Mouse (Mus musculus) liver, embryonic 15.5 days (tissue): ENCODE measurements around the gene Ntrk1. TPM values are rescaled to one million over a fixed set of nuclear protein-coding genes. Genes with fewer than 3 reads are reported as not detected.
A peak's percentile ranks its signal among the peaks of the same experiment; 100 is the strongest.
"Not testable (repeated sequence)": the region's sequence is repeated elsewhere in the genome, so short reads cannot be mapped to it uniquely, and the experiment has no call there.

Source experiments
- ATAC-seq: fragments of 200-750 bp; cut with Nextera tagmentation; 2 replicates; pipeline ENCODE4 v1.8.0; 2017; ENCODE audit warnings: moderate number of reproducible peaks, mild to moderate bottlenecking, moderate library complexity; ENCODE audit not compliant: insufficient read depth
- H3K27ac ChIP-seq: fragments of 300-500 bp; sonication (generic); replicated peaks from 2 replicates; pipeline ENCODE4 v1.5.1; 2015; ENCODE audit warnings: mild to moderate bottlenecking, inconsistent platforms
- H3K27me3 ChIP-seq: fragments of 300-500 bp; sonication (generic); 2 replicates; pipeline ENCODE4 v1.6.1; 2015; ENCODE audit warnings: mild to moderate bottlenecking, inconsistent platforms
- H3K36me3 ChIP-seq: fragments of 300-500 bp; sonication (generic); replicated peaks from 2 replicates; pipeline ENCODE4 v1.6.1; 2015; ENCODE audit warnings: moderate library complexity, mild to moderate bottlenecking, inconsistent platforms
- H3K4me1 ChIP-seq: fragments of 300-500 bp; sonication (generic); replicated peaks from 2 replicates; pipeline ENCODE4 v1.6.1; 2015; ENCODE audit warnings: inconsistent platforms
- H3K4me2 ChIP-seq: fragments of 300-500 bp; sonication (generic); 2 replicates; pipeline ENCODE4 v1.6.1; 2015; ENCODE audit warnings: moderate library complexity, mild to moderate bottlenecking, inconsistent platforms
- H3K4me3 ChIP-seq: fragments of 300-500 bp; sonication (generic); replicated peaks from 2 replicates; pipeline ENCODE4 v1.5.1; 2015; ENCODE audit warnings: mild to moderate bottlenecking, inconsistent platforms
- H3K9ac ChIP-seq: fragments of 300-500 bp; sonication (generic); 2 replicates; pipeline ENCODE4 v1.6.1; 2015; ENCODE audit warnings: moderate library complexity, mild to moderate bottlenecking, inconsistent platforms
- H3K9me3 ChIP-seq: fragments of 300-500 bp; sonication (generic); replicated peaks from 2 replicates; pipeline ENCODE4 v1.6.1; 2016; ENCODE audit warnings: inconsistent platforms
- WGBS: fragments of 180-500 bp; shearing (Covaris S2); methylation state at CpG from one replicate; pipeline ENCODE4 v1.1.7; 2015; ENCODE audit warnings: mixed read lengths; ENCODE audit not compliant: insufficient replicate concordance; 5-methylcytosine and 5-hydroxymethylcytosine counted together
- polyA plus RNA-seq: library from polyadenylated mRNA; unstranded; fragments of >200 nt; fragmentation: Nextera tagmentation; extraction: Ambion mirVana; gene quantifications from 2 replicates; pipeline ENCODE4 v1.2.1, GENCODE M21; 2015

Gene Ntrk1
- 0.20 and 0.26 TPM in 2 replicates for polyA plus RNA-seq

DNA sequence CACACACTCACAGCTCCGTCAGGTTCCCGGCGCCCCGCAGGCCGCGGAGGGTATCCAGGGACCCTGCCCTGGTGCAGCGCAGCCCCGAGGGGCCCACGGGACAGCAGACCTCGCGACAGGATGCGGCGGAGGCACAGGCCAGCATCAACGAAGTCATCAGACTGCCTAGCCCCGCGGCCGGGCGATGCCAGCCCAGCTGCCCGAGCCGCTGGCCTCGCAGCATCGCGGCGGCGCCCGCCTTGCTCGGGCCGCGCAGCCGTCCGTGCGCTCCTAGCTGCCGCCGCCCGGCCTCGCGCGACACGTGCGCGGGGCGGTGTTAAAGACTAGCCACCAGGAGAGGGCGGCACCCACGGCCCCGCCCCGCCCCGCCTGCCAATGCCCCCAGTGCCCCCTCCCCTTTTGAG, at the start of gene Ntrk1:
Ntrk1 (minus strand) TSS at position 241 of the 404 bp plus-strand sequence.
- Histone ChIP-seq H3K4me1 (peaks cover 11% of the 10 kb centered on the region), H3K9me3 (no peaks in the 10 kb centered on the region), H3K36me3 (no peaks in the 10 kb centered on the region), H3K27me3 (peaks cover 94% of the 10 kb centered on the region), H3K4me2 (peak within 1 kb of the TSS; percentile 52), H3K9ac (no peak within 1 kb of the TSS), H3K4me3 (peak within 1 kb of the TSS; percentile 20; the same call in 1 of the 2 replicates), H3K27ac (no peak within 1 kb of the TSS)
- WGBS: 3% methylated on average over 45 of the region's 47 CpGs
- no peak for ATAC-seq

DNA sequence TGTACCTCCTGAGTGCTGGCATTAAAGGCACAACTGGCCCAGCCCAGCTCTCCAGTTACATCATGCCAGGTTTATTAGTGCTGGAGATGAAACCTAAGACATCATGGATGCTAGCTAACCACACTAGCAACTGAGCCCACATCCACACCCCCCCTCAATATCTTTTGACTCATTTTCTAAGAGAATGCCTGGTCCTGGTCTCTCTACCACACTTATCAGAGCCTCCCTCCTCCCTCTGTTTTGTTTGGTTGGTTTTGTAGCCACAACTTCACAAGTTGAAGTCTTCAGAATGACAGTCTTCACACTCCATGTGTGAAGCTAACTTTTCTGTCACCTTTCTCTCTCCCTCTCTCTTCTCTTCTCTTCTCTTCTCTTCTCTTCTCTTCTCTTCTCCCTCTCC, 45.9 kb upstream of the Ntrk1 start:
- H3K27ac ChIP-seq: no peak overlapping the region
- H3K27me3 ChIP-seq: 0 out of 2 replicates have a peak, but pooled peaks cover 5% of the 10 kb centered on the region
- H3K4me2 ChIP-seq: no peak overlapping the region
- ATAC-seq: no peak
- H3K9ac ChIP-seq: no peak overlapping the region
- no peak overlapping the region for H3K4me3 ChIP-seq
- no peaks in the 10 kb centered on the region for H3K36me3 ChIP-seq
- H3K9me3 ChIP-seq: no peaks in the 10 kb centered on the region
- H3K4me1 ChIP-seq: no peaks in the 10 kb centered on the region

DNA sequence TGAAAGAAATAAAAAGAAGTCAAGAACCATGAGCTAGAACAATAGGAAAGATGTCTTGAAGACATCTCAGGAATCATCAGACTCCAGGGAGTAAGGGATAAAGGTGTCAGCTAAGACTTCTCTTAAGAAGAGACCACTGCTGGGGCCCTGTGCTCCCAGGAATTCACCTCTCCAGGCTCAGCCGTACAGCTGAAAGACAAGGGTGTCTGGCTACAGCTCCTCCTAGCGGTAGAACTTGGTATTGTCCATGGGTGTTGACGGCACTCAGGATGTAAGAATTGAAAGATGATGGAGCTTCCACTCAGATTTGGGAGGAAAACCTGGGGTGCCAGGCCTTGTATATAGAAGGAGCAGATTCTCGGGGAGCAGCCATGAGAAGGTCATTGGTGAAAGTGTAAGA, 43.7 kb upstream of the Ntrk1 start:
- H3K4me2 ChIP-seq: no peak overlapping the region
- no peaks in the 10 kb centered on the region for H3K4me1 ChIP-seq
- H3K27ac ChIP-seq: no peak overlapping the region
- H3K36me3 ChIP-seq: no peaks in the 10 kb centered on the region
- H3K4me3 ChIP-seq: no peak overlapping the region
- H3K9me3 ChIP-seq: no peaks in the 10 kb centered on the region
- ATAC-seq: no peak
- no peak overlapping the region for H3K9ac ChIP-seq
- 4% methylated on average over 4 of the region's 4 CpGs for WGBS
- 0 out of 2 replicates have a peak, but pooled peaks cover 5% of the 10 kb centered on the region for H3K27me3 ChIP-seq

DNA sequence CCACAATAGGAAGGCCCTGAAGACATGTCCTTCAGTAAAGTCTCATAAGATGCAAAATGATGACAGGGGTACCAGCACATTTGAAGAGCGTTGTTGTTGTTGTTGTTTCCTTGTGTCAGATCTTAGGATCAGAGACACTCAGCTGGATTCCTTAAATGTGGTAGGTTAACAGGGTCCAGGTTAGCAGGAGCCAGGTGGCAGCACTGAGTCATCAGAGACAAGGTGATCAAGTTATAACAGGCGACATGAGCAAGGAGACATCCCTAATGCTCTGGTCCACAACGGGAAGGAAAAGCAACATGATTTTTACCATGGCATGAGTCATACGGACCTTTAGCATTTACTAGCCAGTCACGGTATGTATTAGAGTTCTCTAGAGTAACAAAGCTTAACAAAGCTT, 38.5 kb upstream of the Ntrk1 start:
- no peak for ATAC-seq
- Histone ChIP-seq H3K27ac (no peak overlapping the region), H3K4me2 (no peak overlapping the region), H3K4me1 (no peaks in the 10 kb centered on the region), H3K4me3 (no peak overlapping the region), H3K9ac (no peak overlapping the region), H3K36me3 (no peaks in the 10 kb centered on the region), H3K27me3 (no peaks in the 10 kb centered on the region), H3K9me3 (no peaks in the 10 kb centered on the region)
- WGBS: 54% methylated on average over 5 of the region's 5 CpGs

GRCm38 (mm10) chr3:87832109-87832859, 37.3 kb upstream of the Ntrk1 start:
- no peak overlapping the region for H3K4me2 ChIP-seq
- ATAC-seq: no peak
- H3K27me3 ChIP-seq: no peaks in the 10 kb centered on the region
- H3K27ac ChIP-seq: no peak overlapping the region
- no peaks in the 10 kb centered on the region for H3K4me1 ChIP-seq
- no peaks in the 10 kb centered on the region for H3K36me3 ChIP-seq
- 58% methylated on average over 7 of the region's 7 CpGs for WGBS
- H3K9me3 ChIP-seq: no peaks in the 10 kb centered on the region
- no peak overlapping the region for H3K4me3 ChIP-seq
- H3K9ac ChIP-seq: no peak overlapping the region

GRCm38 (mm10) chr3:87829025-87829424, 34.1 kb upstream of the Ntrk1 start:
- H3K9ac ChIP-seq: no peak overlapping the region
- 43% methylated on average over 10 of the region's 10 CpGs for WGBS
- ATAC-seq: no peak
- no peaks in the 10 kb centered on the region for H3K9me3 ChIP-seq
- no peak overlapping the region for H3K4me2 ChIP-seq
- H3K27me3 ChIP-seq: no peaks in the 10 kb centered on the region
- H3K36me3 ChIP-seq: no peaks in the 10 kb centered on the region
- no peak overlapping the region for H3K27ac ChIP-seq
- H3K4me1 ChIP-seq: no peaks in the 10 kb centered on the region
- no peak overlapping the region for H3K4me3 ChIP-seq

- no peaks in the 10 kb centered on the region for H3K27me3 ChIP-seq
- H3K9ac ChIP-seq: no peak overlapping the region
- no peaks in the 10 kb centered on the region for H3K9me3 ChIP-seq
- no peak overlapping the region for H3K4me2 ChIP-seq
- H3K36me3 ChIP-seq: no peaks in the 10 kb centered on the region
- H3K27ac ChIP-seq: no peak overlapping the region
- 11% methylated on average over 4 of the region's 4 CpGs for WGBS
- no peaks in the 10 kb centered on the region for H3K4me1 ChIP-seq
- no peak overlapping the region for H3K4me3 ChIP-seq
- ATAC-seq: no peak
These were observed 33.5 kb upstream of the Ntrk1 start for GRCm38 (mm10) chr3:87828435-87828834.

DNA sequence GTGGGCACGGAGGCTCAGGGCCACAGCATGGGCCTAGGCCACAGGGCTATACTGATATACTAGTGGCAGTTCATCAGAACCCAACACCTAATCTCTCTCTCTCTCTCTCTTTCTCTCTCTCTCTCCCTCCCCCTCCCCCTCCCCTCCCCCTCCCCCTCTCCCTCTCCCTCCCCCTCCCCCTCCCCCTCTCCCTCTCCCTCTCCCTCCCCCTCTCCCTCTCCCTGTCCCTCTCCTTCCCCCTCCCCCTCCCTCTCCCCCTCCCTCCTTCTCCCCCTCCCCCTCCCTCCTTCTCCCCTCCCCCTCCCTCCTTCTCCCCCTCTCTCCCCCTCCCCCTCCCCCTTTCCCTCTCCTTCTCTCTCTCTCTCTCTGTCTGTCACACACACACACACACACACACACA, 29.2 kb upstream of the Ntrk1 start, which contains the start of gene Pear1:
Pear1 (minus strand) TSS at position 101 of the 400 bp plus-strand sequence.
- not testable (repeated sequence) for H3K4me2 ChIP-seq, ATAC-seq, H3K36me3 ChIP-seq, H3K9ac ChIP-seq, H3K27ac ChIP-seq, H3K4me1 ChIP-seq, H3K4me3 ChIP-seq, H3K9me3 ChIP-seq
- WGBS: 68% methylated on average over 1 of the region's 1 CpGs
- peaks cover 14% of the 10 kb centered on the region; the same call in 1 of the 2 replicates for H3K27me3 ChIP-seq

- WGBS: 55% methylated on average over 12 of the region's 12 CpGs
These were observed 23.3 kb upstream of the Ntrk1 start for GRCm38 (mm10) chr3:87818226-87818625.

DNA sequence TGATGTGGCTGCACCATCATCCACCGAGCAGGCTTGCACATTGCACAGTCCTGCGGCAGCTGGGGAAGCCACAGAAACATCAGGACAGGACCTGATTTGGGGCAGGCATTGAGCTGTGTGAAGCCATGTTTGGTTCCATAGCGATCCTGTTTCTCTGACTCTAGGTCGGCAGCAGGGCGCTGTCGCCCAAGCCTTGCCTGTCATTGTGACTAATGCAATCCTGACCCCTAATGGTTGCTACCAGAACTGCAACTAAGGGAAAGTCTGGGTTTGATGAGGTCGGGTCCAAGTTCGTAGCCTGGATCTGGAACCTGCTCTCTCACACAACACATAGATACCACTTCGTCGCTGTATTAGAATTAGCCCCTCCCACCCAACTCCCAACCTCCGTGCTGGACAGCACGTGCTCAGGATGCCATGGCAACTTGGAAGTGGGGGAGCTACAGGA, 21.7 kb upstream of the Ntrk1 start:
- Histone ChIP-seq H3K4me3 (no peak overlapping the region), H3K27me3 (peaks cover 68% of the 10 kb centered on the region), H3K4me1 (0 out of 2 replicates have a peak, but pooled peaks cover 4% of the 10 kb centered on the region), H3K9me3 (no peaks in the 10 kb centered on the region), H3K27ac (no peak overlapping the region), H3K36me3 (no peaks in the 10 kb centered on the region), H3K4me2 (no peak overlapping the region), H3K9ac (no peak overlapping the region)
- WGBS: 4% methylated on average over 12 of the region's 12 CpGs
- ATAC-seq: no peak; the same call in 1 of the 2 replicates

More at GRCm38 (mm10) chr3:87818226-87818625, 23.3 kb upstream of the Ntrk1 start:
- no peak overlapping the region for H3K9ac ChIP-seq
- no peaks in the 10 kb centered on the region for H3K9me3 ChIP-seq
- H3K27me3 ChIP-seq: peaks cover 63% of the 10 kb centered on the region
- ATAC-seq: no peak
- H3K27ac ChIP-seq: no peak overlapping the region
- no peak overlapping the region for H3K4me2 ChIP-seq
- 0 out of 2 replicates have a peak, but pooled peaks cover 4% of the 10 kb centered on the region for H3K4me1 ChIP-seq
- H3K4me3 ChIP-seq: no peak overlapping the region
- no peaks in the 10 kb centered on the region for H3K36me3 ChIP-seq

DNA sequence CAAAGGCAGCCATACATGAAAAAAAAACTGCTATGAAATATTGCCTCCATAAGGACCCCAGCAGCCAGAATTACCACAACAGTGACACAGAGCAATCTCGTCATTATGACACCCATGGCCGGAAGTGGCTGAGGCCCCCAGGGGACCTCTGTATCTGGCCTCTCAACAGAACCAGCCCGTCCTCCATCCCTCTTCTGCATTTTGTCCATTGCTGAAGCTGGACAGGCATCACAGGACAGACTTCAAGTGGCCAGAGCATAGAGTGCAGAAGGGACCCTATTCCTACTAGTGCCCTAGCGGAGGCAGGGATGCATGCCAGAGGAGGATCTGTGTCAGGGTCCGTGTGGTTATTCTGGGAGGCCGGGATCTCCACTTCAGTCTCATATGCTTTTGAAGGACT, 21.2 kb upstream of the Ntrk1 start:
- H3K27ac ChIP-seq: no peak overlapping the region
- H3K9me3 ChIP-seq: no peaks in the 10 kb centered on the region
- H3K27me3 ChIP-seq: peaks cover 72% of the 10 kb centered on the region
- no peak overlapping the region for H3K9ac ChIP-seq
- H3K36me3 ChIP-seq: no peaks in the 10 kb centered on the region
- 0 out of 2 replicates have a peak, but pooled peaks cover 4% of the 10 kb centered on the region for H3K4me1 ChIP-seq
- no peak overlapping the region for H3K4me2 ChIP-seq
- H3K4me3 ChIP-seq: no peak overlapping the region
- 39% methylated on average over 6 of the region's 6 CpGs for WGBS
- ATAC-seq: no peak
